Mouse (Mus musculus) naive thymus-derived CD4-positive, alpha-beta T cell, adult 2 months (primary cell): ENCODE data around the gene Tbp.
A peak's percentile ranks its signal among the peaks of the same experiment; 100 is the strongest.

ENCODE experiments used
- DNase-seq: peaks from one replicate; pipeline ENCODE4 v3.0.0-alpha.2; 2011; ENCODE audit warnings: low read depth

Tbp gene

DNA sequence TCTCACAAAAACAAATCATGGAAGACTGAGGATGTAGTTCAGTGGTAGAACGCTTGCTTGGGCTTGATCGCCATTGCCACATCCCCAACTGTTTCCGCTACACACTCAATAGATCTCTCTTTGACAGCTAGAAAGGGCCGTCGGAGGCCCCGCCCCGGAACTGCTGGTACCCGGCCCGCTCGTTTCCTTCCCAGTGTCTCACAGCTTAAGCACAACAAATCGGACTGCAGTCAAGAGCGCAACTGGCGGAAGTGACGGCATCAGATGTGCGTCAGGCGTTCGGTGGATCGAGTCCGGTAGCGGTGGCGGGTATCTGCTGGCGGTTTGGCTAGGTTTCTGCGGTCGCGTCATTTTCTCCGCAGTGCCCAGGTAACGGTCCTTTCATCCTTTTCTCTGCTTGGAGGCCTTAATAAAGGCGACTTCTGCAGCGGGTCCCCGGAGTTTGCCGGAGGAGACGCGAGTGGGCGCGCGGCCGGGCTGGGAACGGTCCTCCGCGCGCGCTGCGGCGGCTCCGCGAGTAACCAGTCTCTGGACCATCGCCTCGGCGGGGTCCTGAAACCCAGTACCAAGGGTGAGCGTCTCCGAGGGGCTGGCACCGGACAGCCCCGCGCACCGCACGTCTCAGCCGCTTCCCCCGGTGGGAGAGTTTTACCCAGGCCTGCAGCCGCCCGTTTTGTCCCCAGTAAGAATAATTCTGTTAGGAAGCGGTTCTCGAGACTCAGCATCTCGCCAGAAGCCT lies at the start of gene Tbp, which contains the start of gene Psmb1:
Gene Tbp, plus strand, starts transcription at position 233 of the 739 bp plus-strand sequence.
Gene Psmb1, minus strand, starts transcription at position 96 of the 739 bp plus-strand sequence.
- peak; percentile 96 for DNase-seq

DNA sequence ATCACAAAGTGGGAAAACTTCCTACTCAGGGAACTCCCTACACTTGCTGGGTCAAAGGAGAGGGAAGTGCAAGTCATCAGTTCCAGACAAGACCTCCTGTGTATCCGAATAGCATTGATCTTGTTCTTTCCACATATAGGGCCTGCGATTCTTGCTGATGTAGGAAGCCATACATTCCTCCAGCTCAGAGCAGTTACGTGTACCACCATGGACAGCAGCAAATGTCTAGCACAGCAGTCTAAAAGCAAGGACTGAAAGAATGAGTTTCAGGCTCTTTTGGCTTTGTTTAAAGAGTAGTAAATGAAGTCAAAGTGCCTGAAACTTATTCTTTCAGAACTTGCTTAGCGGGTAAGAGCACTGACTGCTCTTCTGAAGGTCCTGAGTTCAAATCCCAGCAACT lies 44.5 kb upstream of the Tbp start:
- DNase-seq: no peak

GRCm38 (mm10) chr17:15456595-15456994 lies 43.1 kb upstream of the Tbp start:
- no peak for DNase-seq

DNA sequence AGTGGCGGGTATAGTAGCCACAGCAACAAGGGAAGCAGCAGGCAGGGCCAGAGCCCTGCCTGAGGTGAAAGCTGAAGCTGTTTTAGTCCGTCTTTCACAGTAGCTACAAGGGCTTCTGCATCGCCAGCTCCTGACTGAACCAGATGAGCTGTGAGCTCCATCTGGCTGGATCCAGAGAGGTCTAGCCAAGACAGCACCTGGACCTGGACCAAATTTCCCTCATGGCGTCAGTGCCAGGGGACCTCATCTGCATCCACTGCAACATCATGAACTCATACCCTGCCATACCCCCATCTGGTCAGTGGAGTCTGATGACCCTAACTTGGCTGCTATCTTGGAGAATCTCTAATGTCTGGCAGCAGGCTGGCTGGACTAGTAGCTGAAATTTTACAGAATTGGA lies 39.9 kb upstream of the Tbp start:
- no peak for DNase-seq

- DNase-seq: no peak
These were observed 37.7 kb upstream of the Tbp start for GRCm38 (mm10) chr17:15461921-15462495.

DNA sequence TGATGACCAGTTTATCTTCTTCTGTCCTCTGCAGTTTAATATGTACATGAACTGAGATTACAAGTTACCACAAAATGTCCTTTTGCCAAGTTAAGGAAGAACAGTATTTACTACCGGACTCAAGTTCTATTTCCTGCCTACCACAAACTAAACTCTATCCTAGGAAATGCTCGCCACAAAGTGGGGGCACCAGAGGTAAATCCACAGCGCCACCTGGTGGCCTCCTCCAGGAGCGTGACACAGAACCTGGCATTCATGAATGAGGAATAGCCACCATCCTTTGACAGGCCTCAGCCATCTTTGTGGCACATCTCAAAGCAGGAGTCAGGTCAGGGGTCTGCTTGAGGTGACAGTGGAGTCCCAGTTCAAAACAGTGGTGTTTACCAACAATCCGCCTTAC lies 32.0 kb upstream of the Tbp start:
- DNase-seq: peak; percentile 78

DNA sequence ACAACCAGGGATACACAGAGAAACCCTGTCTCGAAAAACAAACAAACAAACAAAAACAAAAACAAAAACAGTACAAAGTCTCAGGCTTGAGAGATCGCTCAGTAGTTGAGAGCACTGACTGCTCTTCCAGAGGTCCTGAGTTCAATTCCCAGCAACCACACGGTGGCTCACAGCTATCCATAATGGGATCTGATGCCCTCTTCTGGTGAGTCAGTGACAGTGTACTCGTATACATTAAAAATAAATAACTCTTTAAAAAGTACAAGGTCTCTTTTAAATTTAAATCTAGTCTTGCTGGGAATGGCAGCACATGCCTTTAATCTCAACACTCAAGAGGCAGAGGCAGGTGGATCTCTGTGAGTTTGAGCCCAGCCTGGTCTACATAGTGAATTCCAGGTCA lies 27.0 kb upstream of the Tbp start:
- peak; percentile 19 for DNase-seq

DNA sequence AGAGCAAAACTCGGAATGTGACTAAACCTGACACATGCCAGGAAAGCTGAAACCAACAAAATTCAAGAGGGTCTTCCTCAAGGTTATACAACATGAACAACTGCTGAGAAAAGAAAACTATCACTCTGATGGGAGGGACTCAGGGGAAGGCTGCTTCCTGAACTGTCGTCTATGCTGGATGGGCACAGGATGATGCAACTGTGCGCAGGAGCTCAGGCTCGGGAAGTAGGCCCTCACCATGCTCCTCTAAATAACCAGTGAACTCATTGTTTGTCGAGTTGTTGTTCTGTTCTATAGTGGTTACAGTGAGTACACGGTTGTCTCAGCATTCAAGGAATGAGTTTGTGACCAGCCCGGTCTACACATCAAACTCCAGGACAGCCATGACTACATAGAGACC lies 9.1 kb upstream of the Tbp start:
- no peak for DNase-seq

- DNase-seq: peak; percentile 91
These were observed 1.6 kb upstream of the Tbp start for GRCm38 (mm10) chr17:15497882-15498752.

- no peak for DNase-seq
These were observed 955 bp upstream of the Tbp start for GRCm38 (mm10) chr17:15498753-15499113.

GRCm38 (mm10) chr17:15510694-15511093 lies 11.0 kb downstream of the Tbp start:
- no peak for DNase-seq

DNA sequence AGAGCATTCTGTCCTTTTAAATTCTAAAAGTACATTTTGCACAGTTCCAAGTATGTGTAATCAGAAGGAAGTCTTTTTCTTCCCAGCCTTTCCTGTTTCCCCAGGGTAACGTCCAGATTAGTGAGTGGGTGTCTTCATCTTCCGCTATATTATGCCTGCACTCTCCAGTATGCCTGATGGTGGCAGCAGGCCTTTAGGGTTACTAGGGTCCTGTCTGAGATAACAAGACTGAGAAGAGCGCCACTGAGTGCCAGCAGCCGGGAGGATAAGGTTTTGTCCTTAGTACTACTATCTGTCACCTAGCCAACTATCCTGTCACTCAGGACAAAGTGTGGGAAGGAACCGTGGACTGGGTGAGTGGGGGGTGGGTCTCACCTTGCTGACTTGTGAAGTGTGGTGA lies 18.1 kb downstream of the Tbp start:
- no peak for DNase-seq

- DNase-seq: no peak
These were observed 18.5 kb downstream of the Tbp start for GRCm38 (mm10) chr17:15518186-15518585.

DNA sequence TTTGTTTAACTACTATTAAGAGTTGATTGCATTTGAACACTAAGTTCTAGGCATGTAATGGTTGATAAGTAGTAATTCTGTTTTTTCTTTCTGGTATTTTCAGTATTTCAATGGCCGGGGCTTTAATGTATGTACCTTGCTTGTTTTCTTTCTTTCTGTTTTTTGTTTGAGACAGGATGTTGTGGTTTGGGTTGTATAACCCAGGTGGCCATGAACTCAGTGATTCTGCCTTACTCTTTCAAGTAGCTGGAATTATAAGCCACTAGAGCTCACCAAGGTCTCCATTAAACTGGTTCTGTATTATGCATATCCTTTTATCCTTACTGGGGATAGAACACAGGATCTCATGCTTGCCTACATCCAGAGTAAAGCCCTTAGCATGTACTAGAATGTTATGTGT lies 19.1 kb downstream of the Tbp start:
- DNase-seq: peak; percentile 17

DNA sequence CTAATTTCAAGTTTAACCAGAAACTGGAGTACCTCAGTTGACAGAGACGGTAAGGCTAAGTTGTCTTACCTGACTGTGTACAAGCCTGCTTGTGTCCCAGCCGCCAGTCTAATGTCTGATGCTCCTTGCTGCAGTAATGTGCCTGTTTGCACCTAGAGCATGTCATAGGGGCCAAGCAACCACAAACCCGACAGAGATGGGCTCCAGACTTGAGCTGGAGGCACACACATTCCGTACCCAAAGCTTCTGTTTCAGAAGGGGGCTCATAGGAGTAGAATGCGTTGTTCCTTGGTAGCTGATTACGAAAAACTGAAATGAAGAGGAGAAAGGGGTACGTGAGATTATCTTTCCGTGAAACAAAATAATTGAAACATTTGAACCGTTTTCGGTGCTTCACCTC lies 26.6 kb downstream of the Tbp start:
- DNase-seq: peak; percentile 31

DNA sequence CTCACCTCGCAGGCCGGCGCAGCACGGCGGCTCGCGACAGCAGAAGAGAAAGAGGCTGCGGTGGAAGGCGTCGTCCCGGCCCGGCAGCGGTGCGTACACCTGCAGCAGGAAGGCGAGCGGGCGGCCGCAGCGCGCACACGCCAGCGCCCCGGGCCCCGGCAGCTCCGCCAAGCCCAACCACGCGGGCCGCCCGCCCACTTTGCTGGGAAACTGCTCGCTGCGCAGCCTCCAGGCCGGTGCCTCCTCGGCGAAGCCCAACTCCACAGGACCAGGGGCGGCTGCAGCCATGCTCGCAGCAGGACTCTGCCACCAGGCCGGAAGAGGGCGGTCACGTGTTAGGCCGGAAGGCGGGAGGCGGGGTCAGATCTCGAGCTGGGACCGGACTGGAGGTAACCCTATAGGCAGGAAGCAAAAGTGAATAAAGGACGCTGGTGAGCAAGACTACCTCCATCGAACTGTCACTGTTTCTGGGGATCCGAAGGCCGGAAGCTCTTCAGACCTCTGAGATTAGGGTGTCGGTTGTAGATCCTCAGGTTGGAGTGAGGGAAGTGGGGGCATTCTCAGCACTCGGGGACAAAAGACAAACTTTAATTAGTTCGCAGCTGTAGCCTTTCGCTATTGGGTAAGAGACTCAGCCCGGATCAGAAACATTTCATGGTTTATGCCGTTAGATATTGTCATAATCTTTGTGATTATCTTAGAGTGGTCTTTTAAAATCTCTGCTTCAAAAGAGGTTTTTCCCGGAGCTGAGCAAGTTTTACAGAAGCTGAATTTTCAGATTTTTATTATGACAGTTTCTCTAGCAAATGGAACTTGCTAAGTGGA lies 27.5 kb downstream of the Tbp start, which contains the start of gene Pdcd2:
Gene Pdcd2, minus strand, starts transcription at position 316 of the 825 bp plus-strand sequence.
- DNase-seq: peak; percentile 93

DNA sequence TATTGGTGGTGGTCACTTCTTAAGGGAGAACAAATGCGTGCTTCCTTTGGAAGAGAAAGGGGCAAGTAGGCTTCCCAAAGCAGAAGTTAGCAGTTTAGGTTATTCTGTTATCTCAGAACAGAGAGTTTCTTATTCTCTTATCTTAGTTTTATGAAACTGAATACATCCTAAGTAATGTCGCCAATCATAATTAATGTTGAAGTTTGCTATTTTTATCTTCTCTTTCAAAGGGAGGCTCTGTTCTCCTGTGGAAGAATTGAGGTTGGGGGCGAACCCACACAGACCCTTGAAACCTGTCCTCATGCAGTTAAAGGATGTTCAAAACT lies 28.1 kb downstream of the Tbp start:
- DNase-seq: no peak

DNA sequence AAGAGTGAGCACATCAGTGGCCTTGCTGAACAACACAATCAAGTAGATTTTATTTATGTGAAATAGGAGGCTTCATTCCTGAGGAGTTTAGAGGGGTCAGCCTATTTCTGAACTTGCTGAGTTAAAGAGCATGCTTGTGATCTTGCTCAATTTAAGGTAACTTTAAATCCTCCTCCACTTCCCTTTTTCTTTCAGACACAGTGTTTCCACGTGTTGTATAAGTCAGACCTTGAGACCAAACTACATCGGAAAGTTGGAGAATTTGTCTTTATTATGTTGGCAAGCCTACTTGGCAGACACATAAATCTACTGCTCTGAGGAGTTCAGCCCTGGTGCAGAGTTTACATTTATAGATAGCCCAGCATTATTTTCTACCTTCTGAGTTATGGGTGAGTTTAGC lies 29.2 kb downstream of the Tbp start:
- DNase-seq: no peak

- DNase-seq: peak; percentile 66
These were observed 30.5 kb downstream of the Tbp start for GRCm38 (mm10) chr17:15530141-15530540.

- no peak for DNase-seq
These were observed 35.6 kb downstream of the Tbp start for GRCm38 (mm10) chr17:15535162-15535800.

GRCm38 (mm10) chr17:15535943-15536342 lies 36.3 kb downstream of the Tbp start:
- DNase-seq: peak; percentile 31
